Mouse (Mus musculus): Measurements from ENCODE around the gene P2rx2. TPM values are rescaled to one million over a fixed set of nuclear protein-coding genes. Genes with fewer than 3 reads are reported as not detected.

The P2rx2 gene
- polyA plus RNA-seq, 2 experiments: 1.4 to 3.1 TPM

GRCm38 (mm10) chr5:110291649-110292048 lies 51.4 kb downstream of the P2rx2 start:
- H3K4me2 ChIP-seq (replicated peaks; ENCODE audit: low read depth, low read length, severe bottlenecking): no peak overlapping the region
- no peaks in the 10 kb centered on the region for H3K27me3 ChIP-seq (ENCODE audit: control insufficient read depth, insufficient read depth, low read length)
- peaks cover 40% of the 10 kb centered on the region for H3K36me3 ChIP-seq (ENCODE audit: control insufficient read depth, insufficient read depth, low read length)
- 80% methylated on average over 1 of the region's 1 CpGs for WGBS
- no peak overlapping the region for H3K4me3 ChIP-seq (replicated peaks; ENCODE audit: low read length)
- no peak for ATAC-seq (ENCODE audit: low FRiP score, low read depth)
- no peaks in the 10 kb centered on the region for H3K9me3 ChIP-seq (ENCODE audit: control insufficient read depth, low read length)
- H3K9ac ChIP-seq (ENCODE audit: low read depth, low read length, severe bottlenecking): no peak overlapping the region
- no peak for DNase-seq (ENCODE audit: low spot score)
- no peak for TF ChIP-seq POLR2A (IDR thresholded peaks at IDR 0.05; ENCODE audit: borderline replicate concordance, extremely low read depth, insufficient read depth, insufficient read length)
- no peak overlapping the region for H3K27ac ChIP-seq (replicated peaks; ENCODE audit: low read depth, low read length)
- 0 out of 2 replicates have a peak, but pooled peaks cover 2% of the 10 kb centered on the region for H3K4me1 ChIP-seq (ENCODE audit: control insufficient read depth, insufficient read depth, low read length)

Other genes with a start within 250 kb of the P2rx2 start
- gene Gm35315, start 248.8 kb downstream of the P2rx2 start, polyA plus RNA-seq (2012; rRNA removed): 0.59 and 0.74 TPM in 2 replicates
- 0.59 and 1.3 TPM in 2 replicates for gene Gm35315, start 248.8 kb downstream of the P2rx2 start, polyA plus RNA-seq (2014; fragmentation: Nextera tagmentation; extraction: Ambion mirVana)
- 0.89 and 1.1 TPM in 2 replicates for gene Plcxd1, start 243.2 kb downstream of the P2rx2 start, polyA plus RNA-seq (2012; rRNA removed)
- gene Plcxd1, start 243.2 kb downstream of the P2rx2 start, polyA plus RNA-seq (2014; fragmentation: Nextera tagmentation; extraction: Ambion mirVana): 0.88 and 1.0 TPM in 2 replicates
- gene Gtpbp6, start 235.0 kb downstream of the P2rx2 start, polyA plus RNA-seq (2012; rRNA removed): 152 and 173 TPM in 2 replicates
- 30.2 and 32.9 TPM in 2 replicates for gene Gtpbp6, start 235.0 kb downstream of the P2rx2 start, polyA plus RNA-seq (2014; fragmentation: Nextera tagmentation; extraction: Ambion mirVana)
- 2.4 and 3.0 TPM in 2 replicates for gene Zfp605, start 233.1 kb downstream of the P2rx2 start, polyA plus RNA-seq (2012; rRNA removed)
- gene Zfp605, start 233.1 kb downstream of the P2rx2 start, polyA plus RNA-seq (2014; fragmentation: Nextera tagmentation; extraction: Ambion mirVana): 3.4 and 5.7 TPM in 2 replicates
- 51.7 and 55.7 TPM in 2 replicates for gene Chfr, start 207.4 kb downstream of the P2rx2 start, polyA plus RNA-seq (2012; rRNA removed)
- 33.8 and 38.8 TPM in 2 replicates for gene Chfr, start 207.4 kb downstream of the P2rx2 start, polyA plus RNA-seq (2014; fragmentation: Nextera tagmentation; extraction: Ambion mirVana)
- 16.8 and 20.4 TPM in 2 replicates for gene Golga3, start 166.5 kb downstream of the P2rx2 start, polyA plus RNA-seq (2012; rRNA removed)
- 29.7 and 30.8 TPM in 2 replicates for gene Golga3, start 166.5 kb downstream of the P2rx2 start, polyA plus RNA-seq (2014; fragmentation: Nextera tagmentation; extraction: Ambion mirVana)
- 17.6 and 20.5 TPM in 2 replicates for gene Ankle2, start 112.2 kb downstream of the P2rx2 start, polyA plus RNA-seq (2012; rRNA removed)
- 31.8 and 35.3 TPM in 2 replicates for gene Ankle2, start 112.2 kb downstream of the P2rx2 start, polyA plus RNA-seq (2014; fragmentation: Nextera tagmentation; extraction: Ambion mirVana)
- 41.0 and 44.4 TPM in 2 replicates for gene Pgam5, start 73.3 kb downstream of the P2rx2 start, polyA plus RNA-seq (2012; rRNA removed)
- 70.2 and 74.7 TPM in 2 replicates for gene Pgam5, start 73.3 kb downstream of the P2rx2 start, polyA plus RNA-seq (2014; fragmentation: Nextera tagmentation; extraction: Ambion mirVana)
- 3.2 and 3.8 TPM in 2 replicates for gene Pxmp2, start 57.0 kb downstream of the P2rx2 start, polyA plus RNA-seq (2012; rRNA removed)
- 4.7 and 6.4 TPM in 2 replicates for gene Pxmp2, start 57.0 kb downstream of the P2rx2 start, polyA plus RNA-seq (2014; fragmentation: Nextera tagmentation; extraction: Ambion mirVana)
- 34.1 and 36.6 TPM in 2 replicates for gene Pole, start 56.9 kb downstream of the P2rx2 start, polyA plus RNA-seq (2012; rRNA removed)
- gene Pole, start 56.9 kb downstream of the P2rx2 start, polyA plus RNA-seq (2014; fragmentation: Nextera tagmentation; extraction: Ambion mirVana): 24.3 and 27.3 TPM in 2 replicates
- gene Lrcol1, start 1.5 kb upstream of the P2rx2 start, polyA plus RNA-seq (2012; rRNA removed): not detected in 2 replicates
- gene Lrcol1, start 1.5 kb upstream of the P2rx2 start, polyA plus RNA-seq (2014; fragmentation: Nextera tagmentation; extraction: Ambion mirVana): not detected in 2 replicates
- 49.8 and 68.3 TPM in 2 replicates for gene Fbrsl1, start 105.3 kb upstream of the P2rx2 start, polyA plus RNA-seq (2012; rRNA removed)
- gene Fbrsl1, start 105.3 kb upstream of the P2rx2 start, polyA plus RNA-seq (2014; fragmentation: Nextera tagmentation; extraction: Ambion mirVana): 20.8 and 23.5 TPM in 2 replicates
- 1.7 and 2.3 TPM in 2 replicates for gene Galnt9, start 201.1 kb upstream of the P2rx2 start, polyA plus RNA-seq (2012; rRNA removed)
- gene Galnt9, start 201.1 kb upstream of the P2rx2 start, polyA plus RNA-seq (2014; fragmentation: Nextera tagmentation; extraction: Ambion mirVana): 2.0 and 2.6 TPM in 2 replicates